Mouse (Mus musculus): ENCODE measurements around the gene Stoml1.

DNA sequence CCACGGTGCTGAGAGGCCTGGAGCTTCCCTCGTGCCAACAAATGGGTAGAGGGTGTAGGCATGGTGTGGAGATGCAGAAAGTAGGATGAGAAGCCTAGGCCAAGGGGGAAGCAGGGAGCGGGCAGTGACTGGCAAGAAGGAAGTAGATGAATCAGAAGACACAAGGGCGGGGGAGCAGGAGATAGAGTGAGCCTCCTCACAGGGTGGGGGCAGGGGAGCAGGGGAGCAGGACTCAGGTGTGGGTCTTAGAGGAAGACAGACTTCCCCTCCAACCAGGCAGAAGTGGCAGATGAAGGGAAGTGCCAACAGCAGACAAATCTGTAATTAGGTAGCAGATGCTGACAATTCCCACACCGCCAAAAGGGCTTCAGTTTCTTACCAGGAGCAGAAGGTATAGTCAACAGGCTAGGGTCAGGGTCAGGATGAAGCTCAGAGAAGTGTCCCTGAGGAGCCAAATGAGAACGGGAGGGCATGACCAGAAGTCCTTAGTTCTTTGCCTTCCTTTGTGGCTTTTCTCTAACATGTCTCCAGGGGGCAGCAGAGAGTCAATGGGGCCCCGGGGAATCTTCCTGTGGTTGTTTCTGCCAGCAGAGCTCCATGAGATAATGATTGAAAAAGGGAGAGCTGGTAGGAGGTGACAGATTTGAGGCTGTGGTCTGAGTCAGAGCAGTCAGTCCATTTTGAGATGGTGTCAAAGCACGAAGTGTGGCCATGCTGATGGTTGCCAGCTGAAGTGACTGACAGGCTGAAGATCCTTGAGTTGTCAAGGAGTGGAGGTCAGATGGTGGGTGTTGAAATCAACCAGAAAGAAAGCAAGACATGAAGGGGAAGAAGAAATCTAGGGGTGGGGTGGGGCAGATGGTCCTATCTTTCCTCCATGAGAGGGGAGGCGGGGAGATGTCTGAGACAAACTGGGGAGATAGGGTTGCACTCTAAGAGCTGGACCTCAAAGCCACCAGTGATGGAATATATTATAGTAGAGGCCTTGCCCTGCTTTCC lies 26.8 kb upstream of the Stoml1 start:
- TF ChIP-seq CTCF (conservative IDR thresholded peaks at IDR 0.05; ENCODE audit: insufficient read depth, insufficient read length, low read depth, low read length) (peak; percentile 76), POLR2A (IDR thresholded peaks at IDR 0.05; ENCODE audit: low read depth, low read length) (no peak)

Data from kidney, adult 2 months (tissue).